Mouse (Mus musculus): ENCODE results near the gene Tfdp2.
A peak's percentile ranks its signal among the peaks of the same experiment; 100 is the strongest.

Gene Tfdp2

GRCm38 (mm10) chr9:96299324-96300008, 103.4 kb downstream of the Tfdp2 start:
- peak; percentile 7 for DNase-seq (ENCODE audit: low read depth, low spot score)

- no peak for DNase-seq (ENCODE audit: low read depth, low spot score)
Observed at GRCm38 (mm10) chr9:96308816-96309215, 112.7 kb downstream of the Tfdp2 start.

- no peak for DNase-seq (ENCODE audit: low read depth, low spot score)
Observed at GRCm38 (mm10) chr9:96312074-96312473, 116.0 kb downstream of the Tfdp2 start.

- DNase-seq (ENCODE audit: low read depth, low spot score), result no peak
Observed at GRCm38 (mm10) chr9:96319333-96319732, 123.3 kb downstream of the Tfdp2 start.

- DNase-seq (ENCODE audit: low read depth, low spot score), result no peak
Observed at GRCm38 (mm10) chr9:96320551-96320980, 124.5 kb downstream of the Tfdp2 start.

GRCm38 (mm10) chr9:96322411-96323152, 126.5 kb downstream of the Tfdp2 start:
- no peak for DNase-seq (ENCODE audit: low read depth, low spot score)

GRCm38 (mm10) chr9:96324502-96324901, 128.4 kb downstream of the Tfdp2 start:
- no peak for DNase-seq (ENCODE audit: low read depth, low spot score)

GRCm38 (mm10) chr9:96326496-96326923, 130.4 kb downstream of the Tfdp2 start:
- DNase-seq (ENCODE audit: low read depth, low spot score), result no peak

GRCm38 (mm10) chr9:96328226-96328625, 132.2 kb downstream of the Tfdp2 start:
- DNase-seq (ENCODE audit: low read depth, low spot score), result no peak

- no peak for DNase-seq (ENCODE audit: low read depth, low spot score)
Observed at GRCm38 (mm10) chr9:96331146-96331545, 135.1 kb downstream of the Tfdp2 start.

GRCm38 (mm10) chr9:96345750-96346149, 149.7 kb downstream of the Tfdp2 start:
- DNase-seq (ENCODE audit: low read depth, low spot score), result no peak

GRCm38 (mm10) chr9:96348885-96349284, 152.8 kb downstream of the Tfdp2 start:
- DNase-seq (ENCODE audit: low read depth, low spot score), result peak; percentile 46

GRCm38 (mm10) chr9:96350010-96350409, 153.9 kb downstream of the Tfdp2 start:
- peak; percentile 81 for DNase-seq (ENCODE audit: low read depth, low spot score)

GRCm38 (mm10) chr9:96350476-96350875, 154.4 kb downstream of the Tfdp2 start:
- DNase-seq (ENCODE audit: low read depth, low spot score), result peak; percentile 82

- DNase-seq (ENCODE audit: low read depth, low spot score), result peak; percentile 50
Observed at GRCm38 (mm10) chr9:96351771-96352170, 155.7 kb downstream of the Tfdp2 start.

- DNase-seq (ENCODE audit: low read depth, low spot score), result peak; percentile 65
Observed at GRCm38 (mm10) chr9:96353121-96353769, 157.2 kb downstream of the Tfdp2 start.

GRCm38 (mm10) chr9:96353799-96354198, 157.7 kb downstream of the Tfdp2 start:
- DNase-seq (ENCODE audit: low read depth, low spot score), result peak; percentile 51

- DNase-seq (ENCODE audit: low read depth, low spot score), result no peak
Observed at GRCm38 (mm10) chr9:96360056-96360455, 164.0 kb downstream of the Tfdp2 start.

GRCm38 (mm10) chr9:96363581-96364140, 167.6 kb downstream of the Tfdp2 start:
- peak; percentile 66 for DNase-seq (ENCODE audit: low read depth, low spot score)

GRCm38 (mm10) chr9:96364141-96364838, 168.2 kb downstream of the Tfdp2 start, which contains the start of gene Atp1b3:
Atp1b3 (minus strand) TSS chr9:96364442.
- peak; percentile 98 for DNase-seq (ENCODE audit: low read depth, low spot score)

- DNase-seq (ENCODE audit: low read depth, low spot score), result no peak
Observed at GRCm38 (mm10) chr9:96365271-96365872, 169.3 kb downstream of the Tfdp2 start.
